Mouse (Mus musculus) layer of hippocampus, adult 2 months (tissue): ENCODE measurements around the gene Tubd1. TPM values are rescaled to one million over a fixed set of nuclear protein-coding genes. Genes with fewer than 3 reads are reported as not detected.

Source experiments
- DNase-seq, 2 experiments: peaks; one replicate each; pipeline ENCODE4 v3.0.0; 2022; ENCODE audit warnings: low spot score in 2 of 2
- H3K27ac ChIP-seq: fragments of 200-600 bp; 2 replicates; pipeline ENCODE4 v1.8.1; 2022
- H3K4me3 ChIP-seq: fragments of 200-600 bp; 2 replicates; pipeline ENCODE4 v1.8.1; 2022; ENCODE audit warnings: mild to moderate bottlenecking
- CTCF ChIP-seq: fragments of 200-600 bp; conservative IDR thresholded peaks from 2 replicates; pipeline ENCODE4 v1.8.1; 2022; ENCODE audit warnings: antibody characterized with exemption, mild to moderate bottlenecking, moderate library complexity
- total RNA-seq, 2 experiments: library from RNA; stranded (reverse); gene quantifications; 2 replicates each; pipeline ENCODE4 v1.2.3; 2021

Gene Tubd1
- total RNA-seq, 2 experiments from 2014 or later: 6.0 to 8.2 TPM

DNA sequence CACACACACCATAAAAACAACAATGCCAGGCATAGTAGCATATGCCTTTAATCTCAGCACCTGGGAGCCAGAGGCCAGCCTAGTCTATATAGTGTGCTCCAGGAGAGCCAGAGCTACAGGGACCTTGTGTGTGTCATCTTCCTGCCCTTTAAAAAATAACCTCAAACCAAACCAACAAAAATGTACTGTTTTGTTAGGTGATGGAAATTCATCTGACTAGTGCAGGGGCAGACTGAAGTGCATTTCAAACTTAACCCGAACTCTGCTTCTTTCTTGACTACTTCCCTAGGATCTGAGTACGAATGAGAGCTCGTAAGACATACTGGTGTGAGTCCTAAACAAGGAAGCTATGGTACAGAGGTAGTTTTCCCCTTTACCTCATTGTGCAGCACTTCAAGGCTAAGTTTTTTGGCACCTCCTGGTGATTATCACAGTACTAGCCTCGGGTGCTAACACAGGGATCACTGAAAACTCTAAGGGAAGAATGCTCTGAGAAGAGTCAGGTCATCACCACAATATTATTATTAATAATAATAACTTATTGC, 46.6 kb downstream of the Tubd1 start:
- Histone ChIP-seq H3K27ac (no peak overlapping the region), H3K4me3 (no peak overlapping the region)
- no peak for DNase-seq
- TF ChIP-seq CTCF: no peak

DNA sequence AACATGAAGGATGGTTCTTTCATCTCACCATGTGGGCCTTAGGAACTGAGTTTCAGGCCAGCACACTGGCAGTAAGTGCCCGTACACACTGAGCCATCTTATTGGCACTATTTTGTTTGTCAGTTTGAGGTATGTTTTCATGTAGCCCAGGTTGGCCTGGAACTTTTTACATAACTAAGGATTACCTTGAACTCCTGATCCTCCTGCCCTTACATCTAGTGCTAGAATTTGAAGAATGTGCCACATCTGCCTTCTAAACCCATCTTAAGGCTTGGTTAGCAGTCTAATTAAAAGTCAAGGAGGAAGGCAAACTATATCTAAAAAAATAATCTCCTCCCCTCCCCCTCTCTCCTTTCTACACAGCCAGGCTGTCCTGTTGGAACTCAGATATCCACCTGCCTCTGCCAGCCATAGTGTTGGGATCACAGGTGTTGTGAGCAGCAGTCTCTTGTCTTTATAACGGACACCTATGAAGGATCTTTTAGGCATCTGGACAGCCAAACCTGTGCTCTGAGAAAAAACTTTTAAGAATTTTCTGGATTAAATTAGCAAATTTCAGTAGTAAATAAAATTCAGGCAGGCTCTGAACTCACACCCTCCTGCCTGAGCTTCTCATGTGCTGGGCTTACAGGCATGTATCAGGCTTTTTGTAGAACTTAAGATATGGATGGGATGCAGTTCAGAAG, 47.3 kb downstream of the Tubd1 start:
- H3K4me3 ChIP-seq: no peak overlapping the region
- DNase-seq: no peak
- TF ChIP-seq CTCF: no peak
- no peak overlapping the region for H3K27ac ChIP-seq

DNA sequence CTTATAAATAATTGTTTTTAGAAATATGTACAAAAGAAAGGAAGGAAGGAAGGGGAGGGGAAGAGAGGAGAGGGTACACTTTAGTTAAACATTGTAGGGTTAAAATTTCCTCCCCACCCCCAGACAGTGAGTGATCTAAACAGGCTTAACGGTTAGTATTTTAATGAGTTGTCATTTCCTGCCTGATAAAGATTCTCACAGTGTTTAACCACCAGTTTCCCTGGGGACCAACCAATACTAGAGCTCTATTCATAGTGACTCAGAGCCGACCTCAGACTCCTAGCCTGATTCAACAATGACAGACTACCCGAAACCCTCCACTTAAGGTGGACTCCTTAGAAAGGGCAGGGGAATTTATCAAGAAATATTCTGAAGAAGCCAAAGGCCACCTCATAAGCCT, 48.2 kb downstream of the Tubd1 start:
- DNase-seq: no peak
- Histone ChIP-seq H3K4me3 (no peak overlapping the region), H3K27ac (no peak overlapping the region)
- no peak for TF ChIP-seq CTCF

DNA sequence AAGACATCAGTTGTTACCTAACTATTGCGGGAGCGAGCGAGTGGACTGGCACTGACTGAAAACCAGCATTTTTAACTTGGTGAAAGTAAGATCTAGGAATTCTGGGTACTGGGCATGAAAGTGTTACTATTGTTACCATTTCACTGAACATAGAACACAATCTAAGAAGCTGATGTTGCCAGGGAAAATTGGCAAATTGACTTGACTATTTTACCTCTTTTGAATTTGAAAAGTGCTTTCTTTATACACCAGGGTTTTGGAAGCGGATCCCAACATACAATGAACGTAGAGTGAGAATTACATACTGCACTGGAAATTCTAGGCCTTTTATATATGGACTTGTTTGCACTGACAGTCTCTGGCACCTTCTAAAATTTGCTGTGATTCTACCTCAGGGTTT, 48.7 kb downstream of the Tubd1 start:
- H3K4me3 ChIP-seq: no peak overlapping the region

DNA sequence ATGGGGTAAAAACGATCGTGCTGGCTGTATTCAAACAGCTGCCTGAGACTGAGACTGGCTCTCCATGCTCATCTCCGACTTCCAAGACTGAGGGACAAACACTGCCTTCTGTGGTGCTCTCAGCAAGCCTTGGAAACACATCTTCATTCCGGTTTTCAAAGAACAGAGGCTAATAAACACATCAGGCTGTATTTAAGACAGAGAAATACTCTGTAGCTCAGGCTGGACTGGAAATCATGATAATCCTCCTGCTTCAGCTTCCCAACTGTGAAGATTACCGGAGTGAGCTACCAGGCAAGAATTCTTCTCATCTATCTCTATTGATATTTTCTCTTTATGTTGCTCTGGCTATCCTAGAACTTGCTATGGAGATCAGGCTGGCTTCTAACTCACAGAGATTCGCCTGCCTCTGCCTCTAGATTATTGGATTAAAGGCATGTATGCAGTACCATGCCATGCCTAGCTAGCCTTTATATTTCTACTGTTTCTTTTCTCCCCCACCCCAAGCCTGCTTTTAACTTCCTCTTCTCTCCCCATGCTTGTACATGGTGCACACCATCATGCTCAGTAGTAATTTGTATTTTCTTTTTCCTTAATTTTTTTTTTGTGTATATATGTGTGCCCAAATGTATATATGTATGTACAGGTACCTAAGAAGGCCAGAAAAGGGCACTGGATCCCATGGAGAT, 49.5 kb downstream of the Tubd1 start:
- DNase-seq: no peak
- Histone ChIP-seq H3K27ac (peak overlapping the region; percentile 12; the same call in 1 of the 2 replicates), H3K4me3 (no peak overlapping the region)
- no peak for TF ChIP-seq CTCF

More for the DNA sequence above, 48.7 kb downstream of the Tubd1 start:
- no peak for TF ChIP-seq CTCF
- 0 out of 2 replicates have a peak overlapping the region, but pooled peaks have one; percentile 12 for H3K27ac ChIP-seq
- DNase-seq: no peak

DNA sequence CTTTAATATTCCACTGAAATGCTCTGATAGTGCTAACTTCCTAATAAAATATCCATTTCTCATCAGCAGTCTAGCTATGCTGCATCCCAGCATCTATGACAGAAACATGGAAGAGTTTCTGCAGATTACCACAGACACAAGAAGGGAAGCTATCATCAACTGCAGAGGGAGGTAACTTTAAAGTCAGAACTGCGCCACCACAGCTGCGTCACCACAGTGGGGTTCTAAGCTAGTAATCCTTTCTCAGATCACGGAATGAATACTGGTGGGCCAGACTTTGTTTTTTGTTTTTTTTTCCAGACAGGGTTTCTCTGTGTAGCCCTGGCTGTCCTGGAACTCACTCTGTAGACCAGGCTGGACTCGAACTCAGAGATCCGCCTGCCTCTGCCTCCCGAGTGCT, 50.6 kb downstream of the Tubd1 start:
- TF ChIP-seq CTCF: no peak
- 0 out of 2 replicates have a peak overlapping the region, but pooled peaks have one; percentile 67 for H3K27ac ChIP-seq
- H3K4me3 ChIP-seq: no peak overlapping the region
- no peak for DNase-seq

DNA sequence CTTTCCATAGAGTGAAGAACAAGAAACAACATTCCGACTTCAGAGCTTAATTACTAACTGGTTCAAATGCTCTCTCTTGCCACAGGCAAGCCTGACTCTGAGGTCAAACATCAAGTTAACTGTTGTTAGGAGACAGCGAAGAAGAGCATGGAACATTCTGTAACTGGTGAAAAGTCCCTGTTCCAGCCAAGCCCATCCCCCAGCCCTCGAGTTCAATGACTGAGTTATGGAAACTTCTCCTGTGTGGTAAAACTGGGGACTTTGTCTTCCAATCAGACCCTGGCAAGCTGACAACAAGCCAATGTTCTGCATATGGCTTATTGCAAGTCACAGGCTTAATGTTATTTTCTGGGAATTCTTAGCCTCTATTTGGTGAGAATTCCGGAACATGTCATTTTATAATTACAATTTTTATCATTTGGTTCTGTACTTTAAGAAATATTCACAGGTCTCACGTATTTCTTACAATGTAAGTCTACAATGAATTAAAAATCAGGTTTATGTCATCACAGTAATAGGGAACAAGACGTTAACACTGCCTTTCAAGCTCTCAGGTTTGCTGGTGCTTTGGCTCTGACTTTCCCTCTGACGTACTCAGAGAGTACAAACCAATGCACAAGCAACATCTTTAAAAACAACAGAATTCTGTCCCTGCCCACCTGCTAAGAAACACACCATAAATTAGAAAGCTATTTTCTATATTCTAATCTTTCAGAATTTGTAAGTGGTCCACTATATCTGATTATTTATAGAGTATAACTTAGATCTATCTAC, 51.6 kb downstream of the Tubd1 start:
- Histone ChIP-seq H3K4me3 (no peak overlapping the region), H3K27ac (peak overlapping the region; percentile 67)
- TF ChIP-seq CTCF: no peak
- peak; percentile 20 to 25 for DNase-seq

DNA sequence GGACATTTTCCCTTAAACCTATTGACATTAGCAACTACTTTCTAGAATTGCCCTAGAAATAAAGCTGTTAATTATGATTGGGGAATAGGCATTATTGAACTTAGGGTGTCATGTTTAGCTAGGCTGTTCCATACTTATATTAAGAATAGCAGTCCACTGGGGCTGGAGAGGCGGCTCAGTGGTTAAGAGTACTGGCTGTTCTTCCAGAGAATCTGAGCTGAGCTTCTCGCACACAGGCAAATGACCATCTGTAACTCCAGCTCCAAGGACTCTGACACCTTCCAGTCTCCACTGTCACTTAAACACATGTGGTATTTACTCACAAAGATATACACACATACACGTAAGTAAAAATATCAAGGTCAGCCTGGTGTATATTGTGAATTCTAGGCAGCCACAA, 52.2 kb downstream of the Tubd1 start:
- no peak for TF ChIP-seq CTCF

DNA sequence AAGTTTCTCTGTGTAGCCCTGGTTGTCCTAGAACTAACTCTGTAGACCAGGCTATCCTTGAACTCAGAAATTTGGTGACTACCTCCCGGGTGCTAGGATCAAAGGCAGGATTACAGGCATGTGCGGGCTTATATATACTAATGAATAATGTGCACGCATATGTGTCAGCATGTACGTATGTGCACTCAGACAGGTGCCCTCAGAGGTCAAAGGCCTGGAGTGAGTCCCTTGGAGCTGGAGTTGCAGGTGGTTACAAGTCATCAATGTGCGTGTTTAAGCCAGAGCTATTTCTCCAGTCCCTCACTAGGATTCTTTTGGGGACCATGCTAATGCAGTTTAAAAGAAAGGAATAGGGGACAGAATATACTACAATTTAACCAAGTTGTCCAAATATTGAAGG, 53.4 kb downstream of the Tubd1 start:
- Histone ChIP-seq H3K4me3 (no peak overlapping the region), H3K27ac (no peak overlapping the region)
- no peak for TF ChIP-seq CTCF
- DNase-seq: no peak

More for the DNA sequence above, 52.2 kb downstream of the Tubd1 start:
- no peak for DNase-seq
- no peak overlapping the region for H3K4me3 ChIP-seq
- peak overlapping the region; percentile 67; the same call in 1 of the 2 replicates for H3K27ac ChIP-seq

DNA sequence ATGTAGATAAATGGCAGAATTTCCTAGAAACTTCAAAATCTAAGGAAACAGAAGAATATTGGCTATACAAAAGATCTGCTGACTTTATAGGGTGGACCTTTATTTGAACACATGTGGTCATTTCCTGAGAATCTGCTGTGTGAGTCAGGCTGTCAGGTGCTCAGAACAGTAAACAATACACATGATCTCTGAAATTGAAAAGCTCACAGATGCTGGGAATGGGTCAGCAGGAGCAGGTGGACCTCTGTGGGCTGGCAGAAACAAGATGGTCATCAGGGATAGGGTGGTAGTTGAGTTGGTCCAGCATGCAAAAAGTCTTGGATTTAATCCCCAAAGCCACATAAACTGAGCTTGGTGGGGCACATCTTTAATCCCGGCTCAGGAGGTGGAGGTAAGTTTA, 53.8 kb downstream of the Tubd1 start:
- H3K27ac ChIP-seq: no peak overlapping the region
- H3K4me3 ChIP-seq: no peak overlapping the region
- DNase-seq: no peak
- TF ChIP-seq CTCF: no peak

DNA sequence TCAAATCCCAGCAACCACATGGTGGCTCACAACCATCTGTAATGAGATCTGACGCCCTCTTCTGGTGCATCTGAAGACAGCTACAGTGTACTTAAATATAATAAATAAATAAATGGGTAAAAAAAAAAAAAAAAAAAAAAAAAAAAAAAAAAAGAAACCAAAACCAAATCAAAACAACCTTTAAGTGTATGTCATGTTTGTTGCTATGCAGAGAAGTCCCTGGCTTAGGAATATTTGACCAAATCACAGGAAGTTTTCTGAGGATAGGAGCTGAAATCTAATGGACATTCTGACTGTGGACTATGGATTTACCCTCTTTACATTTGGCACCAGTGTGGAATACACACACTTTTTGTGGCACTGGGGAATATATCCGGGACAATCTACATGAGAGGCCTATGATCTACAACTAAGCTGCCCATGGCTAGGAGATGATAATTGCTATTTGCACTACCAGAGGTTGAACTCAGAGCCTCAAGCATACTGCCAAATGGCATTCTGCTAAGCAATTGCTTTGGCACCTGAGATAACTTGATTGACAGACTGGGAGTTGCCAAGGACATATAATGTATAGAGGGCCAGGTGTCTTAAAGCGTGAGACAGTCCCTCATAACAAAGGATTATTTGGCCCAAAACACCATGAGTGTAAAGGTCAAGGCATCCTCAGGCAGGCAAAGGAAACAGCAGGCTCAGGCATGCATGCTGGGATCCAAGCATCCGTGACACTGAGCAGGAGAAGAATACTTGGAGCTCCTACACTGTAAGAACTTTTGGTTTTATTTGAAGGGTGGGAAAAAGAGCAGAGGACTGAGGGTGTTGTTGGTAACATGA, 54.8 kb downstream of the Tubd1 start:
- DNase-seq: no peak

DNA sequence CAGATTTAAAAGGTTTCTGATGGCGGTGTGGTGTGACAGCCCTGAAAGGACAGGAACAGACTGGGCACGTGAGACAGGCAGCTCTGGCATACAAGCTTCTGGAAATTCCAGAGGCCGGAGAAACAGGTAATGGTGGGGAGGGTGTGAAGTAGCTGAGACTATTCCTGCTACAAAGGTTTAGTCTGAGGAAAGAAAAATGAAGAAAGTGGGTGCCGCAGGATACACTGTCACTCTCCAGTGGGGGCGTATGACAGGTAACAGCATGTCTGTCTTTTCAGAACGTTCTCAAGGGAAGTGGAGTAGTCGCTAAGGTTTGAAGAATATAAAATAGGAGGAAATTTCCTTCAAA, 55.4 kb downstream of the Tubd1 start:
- DNase-seq: no peak
- Histone ChIP-seq H3K27ac (no peak overlapping the region), H3K4me3 (no peak overlapping the region)
- no peak for TF ChIP-seq CTCF

More for the DNA sequence above, 54.8 kb downstream of the Tubd1 start:
- H3K4me3 ChIP-seq: no peak overlapping the region
- TF ChIP-seq CTCF: no peak
- H3K27ac ChIP-seq: no peak overlapping the region
